Mouse (Mus musculus) kidney, adult 11 months (tissue): ENCODE results near the gene Slc7a8.

ENCODE experiments used
- DNase-seq: peaks from one replicate; pipeline ENCODE4 v3.0.0; 2022

Gene Slc7a8

DNA sequence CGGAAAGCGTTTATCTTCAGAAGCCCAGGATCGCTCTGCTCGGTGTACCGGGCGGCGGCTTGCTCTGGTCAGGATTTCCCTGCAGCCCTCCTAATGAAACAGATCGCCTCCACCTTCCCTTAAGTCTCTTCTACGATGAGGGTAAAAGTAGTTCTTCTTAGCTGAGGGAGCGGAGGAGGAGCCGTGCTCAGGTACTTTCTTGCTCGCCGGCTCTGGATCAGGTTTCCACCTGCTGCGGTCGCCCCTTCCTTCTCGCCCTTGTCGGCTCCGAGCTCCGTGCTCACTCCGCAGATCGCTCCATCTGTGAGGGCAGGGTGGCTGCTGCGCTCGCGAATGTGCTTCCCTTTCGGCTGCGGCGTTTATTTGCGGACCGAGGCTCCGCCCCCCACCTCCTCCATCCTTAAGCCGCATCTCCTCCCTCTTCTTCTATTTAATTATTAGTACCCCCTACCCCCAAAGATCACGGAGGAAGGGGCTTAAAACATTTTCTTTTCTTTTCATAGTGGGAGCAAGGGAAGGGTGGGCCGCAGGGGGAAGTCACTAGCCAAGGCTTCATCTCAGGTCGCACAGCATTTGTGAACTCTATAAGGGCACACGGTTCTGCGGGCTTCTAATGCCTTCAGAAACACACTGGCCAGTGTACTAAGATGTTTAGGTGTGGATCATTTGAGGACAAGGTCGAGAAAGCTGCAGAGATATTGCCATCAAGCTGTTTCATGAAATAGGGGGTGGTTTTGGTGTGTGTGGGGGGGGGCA lies at the start of gene Slc7a8:
TSS of gene Slc7a8 (minus strand) at position 337 of the 756 bp plus-strand sequence.
- DNase-seq: peak; percentile 70

DNA sequence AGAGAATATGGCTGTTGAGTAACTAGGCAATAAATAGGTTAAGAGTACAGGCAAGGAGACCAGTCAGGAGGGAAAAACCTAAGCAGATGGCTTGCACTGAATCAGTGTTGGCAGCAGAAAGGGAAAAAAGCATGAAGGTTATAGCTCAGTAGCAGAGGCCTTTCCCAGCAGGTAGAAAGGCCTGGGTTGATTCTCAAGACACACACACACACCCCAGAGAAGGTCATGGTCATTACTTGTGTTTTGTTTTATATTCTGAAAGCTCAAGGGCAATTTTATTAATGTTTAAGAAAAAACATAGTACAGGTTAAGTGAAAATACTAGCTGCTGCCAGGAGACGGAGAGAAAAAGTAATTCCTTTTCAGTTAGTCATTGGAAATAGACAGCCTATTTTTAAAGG lies 42.0 kb upstream of the Slc7a8 start:
- DNase-seq: peak; percentile 55

DNA sequence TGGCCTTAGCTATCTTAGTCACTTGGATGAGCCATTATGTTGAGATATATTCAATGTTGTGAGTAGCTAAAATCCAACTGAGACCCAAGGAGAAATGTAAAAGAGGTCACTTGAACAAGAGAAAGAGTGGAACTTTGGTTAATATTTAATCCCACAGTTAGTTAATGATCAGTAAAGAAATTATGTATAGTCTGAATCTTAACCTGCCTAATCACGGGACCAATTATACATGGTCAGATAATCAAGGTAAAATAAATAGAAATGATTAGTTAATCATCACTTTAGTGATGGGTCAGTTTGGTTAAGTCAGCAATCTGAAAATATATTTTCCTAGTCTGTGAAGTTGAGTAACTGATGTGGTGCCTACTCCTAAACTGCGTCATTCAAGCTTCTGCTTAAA lies 40.6 kb upstream of the Slc7a8 start:
- DNase-seq: no peak

DNA sequence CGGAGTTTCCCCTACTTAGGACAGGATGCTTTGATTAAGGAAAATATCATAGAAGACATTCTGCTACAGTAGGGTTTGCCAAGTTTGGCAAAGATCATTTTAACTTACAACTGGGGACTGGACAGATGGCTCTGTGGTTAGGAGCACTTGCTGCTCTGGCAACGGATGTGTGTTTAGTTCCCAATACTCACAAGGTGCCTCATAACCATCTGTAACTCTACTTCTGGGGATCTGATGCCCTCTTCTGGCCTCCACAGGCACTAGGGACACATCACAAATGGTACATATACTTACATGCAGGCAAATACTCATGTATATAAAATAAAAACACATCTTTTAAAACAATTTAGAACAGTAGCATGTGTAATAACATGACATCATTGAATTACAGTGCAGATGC lies 36.0 kb upstream of the Slc7a8 start:
- DNase-seq: peak; percentile 37

GRCm38 (mm10) chr14:54815737-54816136 lies 34.0 kb upstream of the Slc7a8 start:
- no peak for DNase-seq

DNA sequence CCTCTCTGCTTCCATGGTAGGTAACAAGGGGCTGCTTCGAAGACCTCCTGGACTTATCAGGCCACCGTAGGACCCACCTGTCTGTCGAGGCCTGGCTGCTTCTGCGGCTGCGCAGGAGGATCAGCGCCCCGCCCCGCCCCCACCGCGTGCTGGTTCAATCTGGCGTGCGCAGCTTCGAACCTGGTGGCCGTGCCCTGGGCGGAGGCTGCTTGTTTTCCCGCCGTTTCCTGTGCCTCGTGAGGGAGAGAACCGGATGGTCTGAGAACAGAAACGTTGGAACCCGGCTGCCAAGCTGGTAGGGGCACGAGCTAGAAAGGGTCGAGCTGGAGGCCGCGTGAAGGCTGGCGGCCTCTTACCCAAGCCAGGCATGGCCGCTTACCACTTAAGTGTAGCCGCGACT lies 32.2 kb upstream of the Slc7a8 start, which contains the start of gene Rnf212b:
TSS of gene Rnf212b (plus strand) at position 151 of the 400 bp plus-strand sequence.
- DNase-seq: no peak

DNA sequence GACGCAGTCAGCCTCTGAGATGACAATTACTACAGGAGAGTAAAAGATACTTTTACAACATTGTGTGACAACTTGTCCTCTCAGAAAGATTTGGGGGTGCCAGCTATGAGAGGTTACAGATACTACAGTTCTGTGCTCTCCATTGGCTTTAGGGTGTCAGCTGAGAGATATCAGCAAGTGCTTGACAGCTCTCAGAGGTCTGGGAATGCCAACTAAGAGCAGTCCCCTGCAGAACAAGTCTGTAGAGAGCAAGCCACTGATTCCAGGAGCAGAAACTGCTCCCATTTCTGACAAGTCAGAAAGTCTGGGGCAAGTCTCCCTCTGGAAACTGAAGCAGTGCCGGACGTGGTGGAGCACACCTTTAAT lies 27.9 kb upstream of the Slc7a8 start:
- no peak for DNase-seq

DNA sequence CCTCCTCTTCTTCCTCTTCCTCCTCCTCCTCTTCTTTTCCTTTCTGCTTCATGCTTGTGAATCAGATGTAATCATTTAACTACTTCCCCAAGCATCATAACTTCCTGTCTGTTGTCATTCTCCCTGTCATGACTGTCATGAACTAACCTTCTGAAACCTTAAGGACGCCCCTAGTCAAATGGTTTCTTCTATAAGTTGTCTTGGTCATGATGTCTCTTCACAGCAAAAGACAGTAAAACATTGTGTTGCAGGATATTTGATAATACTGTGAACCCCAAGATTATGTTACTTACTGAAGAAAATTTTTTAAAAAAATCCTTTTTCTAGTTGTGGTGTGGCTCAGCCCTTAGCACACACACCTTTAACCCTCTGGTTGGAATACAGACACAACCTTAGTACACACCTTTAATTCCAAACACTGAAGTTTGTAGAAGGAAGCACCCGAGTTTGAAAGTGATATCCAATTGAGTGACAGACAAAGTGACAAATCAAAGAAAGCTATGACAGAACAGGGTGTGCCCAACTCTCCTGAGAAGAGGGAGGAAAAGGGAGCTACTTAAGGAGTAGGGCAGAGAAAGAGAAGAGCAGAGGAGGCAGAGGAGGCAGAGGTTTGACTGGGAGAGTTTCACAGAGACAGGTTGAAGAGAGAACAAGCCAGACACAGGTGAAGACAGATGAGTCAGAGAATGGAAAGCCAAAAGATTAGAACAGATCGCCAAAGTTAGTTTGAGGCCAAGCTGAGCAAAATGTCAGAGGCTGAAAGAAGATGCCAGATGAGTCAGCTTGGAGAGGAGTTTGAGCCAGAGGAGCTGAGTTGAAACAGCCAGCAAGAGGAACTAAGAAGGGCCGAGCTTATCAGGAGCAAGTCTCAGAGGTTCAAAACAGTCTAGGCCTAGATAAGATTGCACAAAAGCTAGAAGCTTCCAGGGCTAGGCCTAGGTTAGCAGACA lies 27.2 kb upstream of the Slc7a8 start:
- no peak for DNase-seq

DNA sequence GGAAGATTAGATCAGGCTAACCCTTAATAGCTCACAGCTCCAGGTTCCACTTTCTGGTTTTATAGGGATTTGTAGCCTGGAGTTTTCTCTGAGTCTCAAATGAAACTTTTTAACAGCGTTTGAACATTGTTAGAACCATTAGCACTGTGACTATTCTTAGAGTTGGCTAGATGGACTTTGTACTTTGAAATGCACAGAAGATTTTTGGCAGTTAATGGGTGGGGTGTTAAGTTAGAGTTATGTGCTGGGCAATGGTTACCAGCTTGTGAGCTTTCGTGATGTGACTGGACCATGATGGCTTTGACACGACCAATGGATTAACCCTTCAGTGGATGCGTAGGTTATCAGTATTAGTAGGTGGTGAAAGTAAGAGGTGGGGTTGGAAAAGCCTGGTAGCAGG lies 24.4 kb upstream of the Slc7a8 start:
- no peak for DNase-seq

DNA sequence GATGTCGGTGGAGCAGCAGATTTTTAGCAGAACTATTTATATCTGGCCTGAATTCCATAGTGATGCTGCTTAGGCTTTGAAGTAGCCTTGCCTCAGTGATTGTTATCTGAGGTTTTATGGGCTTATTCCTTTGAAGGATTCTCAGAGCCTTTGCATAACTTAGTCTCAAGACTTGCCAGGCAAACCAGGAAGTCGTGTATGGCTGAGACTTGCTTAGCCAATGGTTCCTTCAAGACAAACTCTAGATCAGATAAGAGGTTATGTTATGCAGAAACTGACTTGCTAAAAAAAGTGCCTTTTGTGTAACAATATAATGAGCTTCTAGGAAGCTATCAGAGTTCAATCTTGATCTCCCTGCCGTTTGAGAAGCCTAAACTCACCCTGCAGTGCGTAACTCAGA lies 20.7 kb upstream of the Slc7a8 start:
- no peak for DNase-seq

DNA sequence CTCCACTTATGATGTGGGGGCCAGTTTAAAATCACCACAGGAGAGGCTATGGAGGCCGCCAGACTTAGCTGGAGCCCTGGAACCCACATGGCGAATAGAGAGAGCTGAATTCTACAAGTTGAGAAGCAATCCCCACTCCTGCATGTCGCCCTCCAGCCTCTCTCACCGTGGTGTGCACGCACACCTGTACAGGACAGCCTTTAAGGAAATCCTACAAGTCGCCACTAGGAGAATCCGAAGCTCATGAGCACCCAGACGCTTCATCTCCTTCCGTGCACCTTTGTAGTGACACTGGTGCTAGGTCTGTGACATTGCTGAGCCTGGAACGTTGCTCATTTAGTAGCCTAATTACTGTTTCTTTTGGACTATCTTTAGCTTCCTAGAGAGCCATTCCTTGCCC lies 17.9 kb upstream of the Slc7a8 start:
- no peak for DNase-seq

GRCm38 (mm10) chr14:54796760-54797159 lies 15.0 kb upstream of the Slc7a8 start:
- no peak for DNase-seq

DNA sequence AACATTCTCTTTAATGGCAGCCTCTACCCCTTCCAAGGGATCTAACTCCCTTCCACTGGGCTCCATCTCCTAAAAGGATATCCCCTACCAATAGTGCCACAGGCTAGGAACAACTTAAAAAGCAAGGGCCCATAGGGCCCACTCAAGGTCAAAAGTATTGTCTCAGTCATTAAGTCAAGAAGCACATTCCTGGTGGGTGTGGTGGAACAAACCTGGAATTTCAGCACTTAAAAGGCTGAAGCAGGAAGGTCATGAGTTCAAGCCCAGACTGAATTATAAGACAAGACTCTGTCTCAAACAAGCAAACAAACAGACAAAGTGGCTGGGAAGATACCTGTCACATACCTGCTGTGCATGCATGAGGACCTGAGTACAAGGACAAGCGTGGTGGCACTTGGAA lies 14.2 kb upstream of the Slc7a8 start:
- no peak for DNase-seq

DNA sequence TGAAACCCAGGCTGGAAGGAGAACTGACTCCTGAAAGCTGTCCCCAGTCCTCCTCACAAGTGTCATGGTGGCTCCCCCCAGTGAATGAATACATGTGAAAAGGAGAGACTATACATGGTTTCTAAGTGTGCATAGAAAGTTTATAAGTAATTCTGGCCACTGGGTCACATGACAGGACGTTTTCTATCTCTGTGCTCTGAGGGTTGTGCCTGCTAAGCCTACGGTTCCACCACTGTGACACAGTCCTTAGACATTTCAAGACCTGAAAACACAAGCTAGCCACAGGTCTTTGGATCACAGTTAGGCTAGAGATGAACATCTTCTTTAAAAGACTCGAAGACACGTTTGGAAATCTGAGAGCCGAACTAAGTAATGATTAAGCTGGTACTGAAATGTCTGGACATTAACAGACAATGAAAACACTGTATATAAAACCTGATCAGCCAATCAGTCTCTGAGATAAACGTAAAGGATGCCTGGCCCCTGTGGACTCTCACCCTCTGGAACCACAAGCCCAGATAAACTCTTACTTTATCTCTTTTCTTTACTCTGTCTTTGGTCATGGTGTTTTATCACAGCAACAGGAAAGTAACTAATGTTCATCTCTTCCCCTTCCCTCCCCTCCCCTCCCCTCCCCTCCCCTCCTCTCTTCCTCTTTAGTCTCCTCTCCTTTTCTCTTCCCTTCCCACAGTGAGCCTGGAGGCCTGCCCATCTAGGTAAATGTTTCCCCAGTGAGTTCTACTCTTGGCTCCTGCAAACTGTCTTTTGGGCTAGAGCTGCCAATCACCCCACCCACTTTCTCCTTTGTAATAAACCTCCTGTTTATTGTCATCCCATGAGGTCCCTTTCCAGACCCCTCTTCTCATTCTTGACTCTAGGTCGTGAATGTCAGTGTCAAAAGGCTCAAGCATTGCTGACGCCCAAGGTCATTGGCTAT lies 12.4 kb upstream of the Slc7a8 start:
- DNase-seq: peak; percentile 27

DNA sequence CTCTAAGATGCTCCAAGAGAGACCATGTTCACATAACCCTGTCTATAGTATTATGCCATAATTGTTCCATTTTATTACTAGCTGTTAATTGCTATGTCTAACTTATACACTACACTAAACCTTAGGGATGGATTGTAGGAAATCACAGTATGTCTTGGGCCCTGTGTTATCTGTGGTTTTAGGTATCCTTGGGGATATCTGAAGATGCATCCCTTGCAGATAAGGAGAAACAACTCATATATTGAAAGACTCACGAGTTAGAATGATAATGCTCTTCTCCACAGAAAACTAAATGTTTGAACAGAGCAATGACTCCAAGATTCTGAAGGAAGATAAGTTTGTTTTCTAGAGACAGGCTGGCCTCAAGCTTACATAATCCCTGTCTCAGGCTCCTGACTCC lies 11.6 kb upstream of the Slc7a8 start:
- DNase-seq: no peak

GRCm38 (mm10) chr14:54792166-54792565 lies 10.4 kb upstream of the Slc7a8 start:
- no peak for DNase-seq

DNA sequence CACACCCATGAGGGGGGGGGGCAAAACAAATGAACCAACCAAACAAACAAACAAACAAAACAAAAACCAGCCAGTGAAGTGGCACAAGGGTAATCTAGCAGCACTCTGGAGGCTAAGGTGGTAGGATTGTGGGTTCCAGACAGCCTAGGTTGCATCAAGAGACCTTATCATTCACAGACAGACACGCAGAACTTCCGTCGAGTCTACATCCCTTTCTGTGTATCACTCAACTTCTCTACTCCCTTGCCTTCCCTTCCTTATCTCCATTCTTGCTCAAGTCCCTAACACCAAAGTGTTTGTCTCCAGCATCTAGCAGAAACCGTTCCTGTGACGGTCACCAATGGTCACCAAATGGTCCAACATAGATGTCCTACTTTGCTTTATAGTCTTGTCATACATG lies 6.5 kb upstream of the Slc7a8 start:
- DNase-seq: no peak

- no peak for DNase-seq
These were observed 5.5 kb upstream of the Slc7a8 start for GRCm38 (mm10) chr14:54787226-54787625.

DNA sequence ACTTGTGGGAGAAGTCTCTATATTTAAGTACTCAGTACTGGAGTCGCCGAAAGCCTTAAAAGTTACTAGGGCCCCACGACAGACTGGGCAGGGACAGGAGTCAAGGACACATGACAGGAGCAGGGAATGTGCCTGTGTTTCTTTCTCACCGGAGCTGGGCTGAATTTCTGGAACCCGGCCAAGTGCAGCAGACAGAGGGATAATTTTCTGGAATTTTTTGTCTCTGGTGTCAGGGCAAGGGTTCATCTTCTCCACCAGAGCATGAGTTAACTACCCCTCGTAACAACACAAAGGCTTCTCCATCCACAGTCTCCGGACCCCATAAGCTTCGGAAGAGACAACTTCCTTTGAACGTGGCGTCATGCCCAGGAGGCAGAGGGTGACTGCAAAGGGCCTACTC lies 4.7 kb upstream of the Slc7a8 start:
- DNase-seq: peak; percentile 33

GRCm38 (mm10) chr14:54785898-54786297 lies 4.2 kb upstream of the Slc7a8 start:
- peak; percentile 66 for DNase-seq

GRCm38 (mm10) chr14:54782971-54783370 lies 1.2 kb upstream of the Slc7a8 start:
- DNase-seq: peak; percentile 69

DNA sequence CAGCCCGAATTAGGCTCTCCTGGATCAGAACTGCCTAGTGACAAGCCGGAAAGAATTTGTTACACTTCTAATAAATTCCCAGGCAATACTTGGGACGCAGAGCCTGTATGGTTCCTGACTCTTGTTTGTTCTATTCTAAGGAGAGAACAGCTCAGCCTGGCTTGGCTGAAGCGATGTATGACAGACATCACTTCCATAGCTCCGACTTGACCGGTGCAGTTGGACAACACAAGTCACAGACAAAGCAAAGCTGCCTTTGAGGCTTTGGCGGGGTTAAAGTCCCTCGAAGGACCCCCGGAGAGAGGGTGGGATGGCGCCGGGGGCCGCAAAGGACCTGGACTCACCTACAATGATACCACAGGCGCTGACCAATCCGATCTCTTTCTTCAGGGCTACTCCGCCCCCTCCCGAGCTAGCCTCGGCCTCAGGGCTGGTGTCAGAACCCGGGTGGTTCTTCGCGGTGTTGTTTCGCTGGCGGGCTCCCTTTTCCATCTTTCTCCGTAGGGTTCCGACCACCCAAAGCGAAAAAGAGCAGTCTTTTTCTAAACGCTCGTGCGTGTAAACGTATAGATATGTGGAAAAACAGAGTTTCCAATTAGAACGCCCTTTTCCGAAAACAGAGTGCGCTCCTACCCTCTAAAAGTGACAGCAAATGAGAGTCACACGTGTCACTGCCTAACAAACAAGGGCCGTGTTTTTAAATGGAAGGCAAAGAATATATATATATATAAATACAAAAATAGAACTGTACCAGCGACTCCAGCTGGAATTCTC lies 723 bp downstream of the Slc7a8 start:
- peak; percentile 78 for DNase-seq
